Mouse (Mus musculus) thymus, postnatal 0 days (tissue): ENCODE results near the gene Igfn1. TPM values are rescaled to one million over a fixed set of nuclear protein-coding genes. Genes with fewer than 3 reads are reported as not detected.

Experiments used
- DNase-seq: peaks from one replicate; pipeline ENCODE4 v3.0.0-alpha.2; 2015; ENCODE audit warnings: low spot score
- polyA plus RNA-seq: library from polyadenylated mRNA; unstranded; fragments of >200 nt; fragmentation: Nextera tagmentation; extraction: Ambion mirVana; gene quantifications from 2 replicates; pipeline ENCODE4 v1.2.1, GENCODE M21; 2015

Igfn1 gene
- 0.06 and 0.10 TPM in 2 replicates for polyA plus RNA-seq

GRCm38 (mm10) chr1:136006292-136006748 lies at the start of gene Igfn1:
Igfn1 (minus strand) TSS chr1:136006342.
- DNase-seq: no peak

DNA sequence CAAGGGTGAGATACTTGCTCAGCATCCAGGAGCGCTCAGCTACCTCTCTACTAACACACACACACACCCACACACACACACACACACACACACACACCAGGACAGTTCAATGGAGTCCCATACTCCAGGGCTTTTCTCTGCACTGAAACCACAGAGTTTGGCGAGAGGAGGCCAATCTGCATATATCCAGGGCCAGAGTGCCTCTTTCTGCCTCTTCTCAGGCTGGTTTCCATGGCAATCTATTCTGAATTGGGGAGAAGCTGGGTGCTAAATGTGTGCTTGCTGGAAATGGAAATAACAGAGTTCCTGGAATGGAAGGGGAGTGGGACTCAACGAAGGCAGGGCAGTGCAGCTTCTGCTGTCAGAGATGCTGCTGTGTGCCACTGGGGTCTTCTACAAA lies 49.6 kb upstream of the Igfn1 start:
- no peak for DNase-seq

GRCm38 (mm10) chr1:136052547-136052946 lies 46.4 kb upstream of the Igfn1 start, which contains the start of gene Cacna1s:
Cacna1s (plus strand) TSS chr1:136052750.
- no peak for DNase-seq

GRCm38 (mm10) chr1:136051465-136051864 lies 45.3 kb upstream of the Igfn1 start:
- DNase-seq: peak; percentile 23

- DNase-seq: peak; percentile 20
Observed at GRCm38 (mm10) chr1:136051013-136051315, 44.8 kb upstream of the Igfn1 start.

DNA sequence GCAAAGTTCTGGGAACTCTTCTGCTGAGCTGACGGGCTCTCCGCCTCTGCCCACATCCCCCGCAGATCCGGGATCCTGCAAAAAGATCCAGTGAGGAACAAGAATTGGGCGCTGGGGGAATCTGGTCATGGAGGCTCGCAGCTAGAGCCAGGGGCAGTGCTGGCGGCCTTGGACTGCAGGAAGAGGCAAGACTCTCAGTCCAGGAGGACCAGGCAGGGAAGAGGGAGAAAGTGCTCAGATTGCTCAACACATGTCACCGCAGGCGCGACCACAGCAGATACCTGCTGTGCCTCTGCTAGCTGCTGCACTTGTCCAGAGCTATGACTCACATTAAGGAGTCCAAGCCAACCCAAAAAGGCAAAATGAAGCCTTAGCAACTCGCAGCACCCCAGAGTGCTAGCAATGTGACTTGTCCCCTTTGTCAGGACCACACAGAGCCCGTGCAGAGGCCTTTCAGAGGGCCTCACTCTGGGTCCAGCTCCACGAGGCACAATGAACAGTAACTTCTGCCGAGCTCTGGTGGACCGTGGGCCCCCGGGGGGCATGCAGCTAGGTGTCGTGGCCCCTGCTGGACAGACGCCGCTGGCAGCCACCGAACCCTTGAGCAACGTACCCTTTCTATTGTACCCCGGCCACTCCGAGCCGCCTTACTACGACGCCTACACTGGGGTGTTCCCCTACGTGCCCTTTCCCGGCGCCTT lies 44.3 kb upstream of the Igfn1 start, which contains the start of gene Ascl5:
Ascl5 (plus strand) TSS at position 493 of the 701 bp plus-strand sequence.
- no peak for DNase-seq

DNA sequence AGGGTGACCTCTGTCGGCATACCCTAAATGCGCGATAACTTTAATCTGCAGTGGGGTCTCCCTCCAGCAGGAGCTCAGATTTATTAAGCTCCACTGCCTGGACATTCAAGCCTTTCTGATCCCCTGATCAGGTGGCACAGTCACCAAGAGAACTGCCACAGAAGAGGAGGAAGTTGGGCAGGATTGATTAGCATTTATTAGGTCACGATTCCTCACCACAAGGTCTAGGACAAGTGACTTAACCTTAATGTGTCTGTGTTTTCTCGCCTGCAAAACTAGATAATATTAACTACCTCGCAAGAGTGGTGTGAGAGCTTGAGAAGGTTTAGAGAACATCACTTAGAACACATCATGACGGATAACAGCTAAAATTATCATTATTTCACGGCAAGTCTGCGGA lies 41.8 kb upstream of the Igfn1 start:
- DNase-seq: no peak

DNA sequence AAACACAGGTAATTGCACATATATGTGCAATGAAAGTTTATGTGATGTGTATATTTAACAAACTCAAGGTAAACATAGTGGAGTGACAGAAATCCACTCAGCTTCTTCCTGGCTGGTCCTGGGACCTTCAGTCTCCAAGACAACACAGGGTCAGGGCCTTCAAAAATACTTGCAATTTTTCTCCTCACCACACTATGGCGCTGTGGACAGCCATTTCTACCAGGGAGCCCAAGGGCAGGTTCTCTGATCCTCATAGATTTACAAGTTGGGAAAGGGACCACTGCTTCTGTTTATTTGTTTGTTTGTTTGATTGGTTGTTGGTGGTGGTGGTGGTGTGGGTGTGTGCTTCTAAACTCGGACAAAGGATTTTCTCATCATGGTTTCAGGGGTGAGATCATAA lies 41.3 kb upstream of the Igfn1 start:
- peak; percentile 42 for DNase-seq

DNA sequence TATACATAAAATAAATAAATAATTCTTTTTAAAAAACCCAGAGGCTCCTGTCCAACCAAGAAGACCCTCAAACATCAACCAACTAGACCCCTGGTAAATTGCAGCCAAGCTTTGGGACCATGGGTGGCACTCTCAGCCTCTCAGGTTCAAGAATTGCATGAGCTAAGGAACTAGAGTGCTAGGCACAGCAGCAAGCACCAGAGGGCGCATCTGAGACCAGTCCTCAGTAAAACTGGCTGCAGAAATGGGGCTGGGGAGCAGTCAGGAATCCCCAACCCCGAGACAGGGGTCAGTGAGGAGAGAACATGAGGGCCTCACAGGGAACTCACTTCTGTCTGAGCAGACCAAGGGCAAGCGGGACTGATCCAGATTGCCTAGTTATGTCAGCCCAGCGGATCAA lies 39.6 kb upstream of the Igfn1 start:
- DNase-seq: peak; percentile 62

- DNase-seq: no peak
Observed at GRCm38 (mm10) chr1:136040874-136041273, 34.7 kb upstream of the Igfn1 start.

DNA sequence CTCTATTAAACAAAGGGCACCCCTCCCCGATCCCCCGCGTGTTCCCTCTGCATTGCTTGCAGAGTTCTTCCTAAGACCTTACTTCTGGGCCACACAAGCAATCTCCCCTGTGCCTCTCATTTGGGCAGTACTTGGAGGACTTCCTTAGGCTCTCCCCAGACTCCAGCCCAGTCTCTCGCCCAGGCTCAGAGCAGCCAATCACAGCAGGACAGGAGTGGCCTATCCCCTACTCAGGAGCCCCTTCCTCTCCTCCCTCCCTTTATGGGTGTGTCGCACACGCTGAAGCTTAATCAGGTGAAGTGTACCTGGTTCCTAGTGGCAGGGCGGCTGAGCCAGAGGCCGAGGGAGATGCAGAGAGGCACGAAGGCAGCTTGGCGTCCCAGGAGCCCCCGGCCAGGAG lies 34.3 kb upstream of the Igfn1 start:
- DNase-seq: no peak

GRCm38 (mm10) chr1:136038746-136039538 lies 32.8 kb upstream of the Igfn1 start:
- no peak for DNase-seq

- no peak for DNase-seq
Observed at GRCm38 (mm10) chr1:136032961-136033360, 26.8 kb upstream of the Igfn1 start.

DNA sequence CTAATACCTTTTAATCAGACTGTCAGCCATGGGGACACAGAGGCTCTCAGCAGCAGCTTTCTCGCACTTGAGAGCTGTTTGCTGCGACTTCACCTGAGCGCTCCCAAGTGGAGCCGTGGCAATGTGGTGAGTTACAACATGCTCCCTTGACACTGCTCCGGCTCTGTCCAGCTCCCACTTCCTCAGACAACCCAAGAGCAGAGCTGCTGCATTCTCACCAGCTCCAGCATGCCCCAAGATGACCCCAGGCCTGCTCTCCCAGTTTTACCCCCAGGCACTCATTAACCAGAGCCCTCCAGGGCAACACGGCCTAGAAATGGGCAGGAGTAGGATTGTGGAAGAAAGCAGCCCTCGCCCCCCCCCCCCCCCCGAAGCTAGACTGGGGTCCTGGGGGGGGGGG lies 25.6 kb upstream of the Igfn1 start:
- DNase-seq: no peak

GRCm38 (mm10) chr1:136030201-136030600 lies 24.1 kb upstream of the Igfn1 start:
- no peak for DNase-seq

DNA sequence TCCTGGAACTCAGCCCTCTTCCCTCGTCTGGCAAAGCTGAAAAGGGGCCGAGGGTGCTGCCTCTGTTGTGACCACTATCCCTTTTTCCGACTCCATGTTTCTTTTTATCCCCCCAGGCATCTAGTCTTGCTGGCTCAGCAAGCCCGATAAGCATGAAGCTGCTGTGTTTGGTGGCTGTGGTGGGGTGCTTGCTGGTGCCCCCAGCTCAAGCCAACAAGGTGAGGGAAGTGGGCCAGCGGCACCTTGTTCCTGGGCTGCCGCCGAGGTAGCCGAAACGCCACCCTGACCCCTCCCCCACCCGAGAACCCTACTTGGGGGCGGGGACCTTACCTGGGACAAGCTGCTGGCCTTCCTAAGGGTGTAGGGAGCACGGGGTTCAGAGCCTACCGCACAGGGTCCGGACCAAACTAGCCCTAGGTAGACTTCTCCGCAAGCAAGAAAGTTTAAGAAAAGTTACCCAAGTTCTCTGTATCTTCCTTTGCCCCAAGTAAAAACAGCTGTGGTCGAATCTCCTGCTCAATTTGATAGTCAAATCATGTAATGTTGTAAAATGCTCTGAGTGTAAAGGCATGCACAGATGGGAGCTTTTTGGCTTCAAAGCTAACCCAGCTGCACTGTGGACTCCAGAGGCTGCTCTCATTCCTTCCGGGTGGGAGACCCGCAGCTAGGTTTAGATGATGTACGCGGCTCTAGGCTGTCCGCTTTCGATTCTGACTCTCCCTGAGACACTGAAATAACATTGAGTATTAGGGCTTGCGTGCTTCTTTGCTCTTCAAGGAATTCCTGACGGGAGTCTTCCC lies 12.4 kb upstream of the Igfn1 start:
- peak; percentile 41 for DNase-seq

DNA sequence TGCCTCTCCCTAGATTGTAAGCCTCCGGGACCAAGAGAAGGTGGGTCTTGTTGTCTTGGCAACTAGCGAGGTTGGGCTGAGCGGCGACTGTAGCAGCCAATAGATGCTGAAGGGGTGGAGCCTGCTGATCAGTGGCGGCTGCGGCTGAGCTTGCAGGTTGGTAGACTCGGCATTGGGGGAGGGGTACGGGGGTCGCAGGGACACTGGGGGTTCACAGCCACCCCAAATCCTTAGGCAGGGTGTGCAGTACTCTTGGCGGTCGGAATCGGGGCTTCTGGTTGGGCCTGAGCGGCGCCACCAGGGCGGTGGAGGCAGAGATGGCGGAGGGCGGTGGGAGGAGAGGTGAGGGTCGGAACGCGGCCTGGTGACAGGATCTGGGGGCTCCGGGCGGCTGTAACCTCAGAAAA lies 11.8 kb upstream of the Igfn1 start:
- peak; percentile 91 for DNase-seq

GRCm38 (mm10) chr1:136017307-136017706 lies 11.2 kb upstream of the Igfn1 start:
- DNase-seq: no peak

GRCm38 (mm10) chr1:136014796-136015502 lies 8.8 kb upstream of the Igfn1 start:
- no peak for DNase-seq

GRCm38 (mm10) chr1:136013513-136013912 lies 7.4 kb upstream of the Igfn1 start:
- DNase-seq: no peak

DNA sequence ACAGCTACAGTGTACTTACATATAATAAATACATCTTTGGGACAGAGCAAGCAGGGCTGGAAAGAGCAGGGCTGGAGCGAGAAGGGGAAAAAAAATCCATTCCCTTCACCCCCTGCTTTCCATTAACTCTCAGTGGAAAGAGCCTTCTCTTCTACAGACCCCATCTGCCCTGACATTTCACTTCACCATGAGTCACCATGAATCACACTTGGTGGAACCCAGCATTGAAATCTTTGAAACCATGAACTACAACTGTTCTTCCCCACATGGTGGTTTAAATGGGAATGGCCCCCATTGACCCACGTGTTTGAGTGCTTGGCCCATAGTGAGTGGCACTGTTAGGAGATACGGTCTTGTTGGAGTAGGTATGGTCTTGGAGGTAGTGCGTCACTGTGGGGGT lies 4.1 kb upstream of the Igfn1 start:
- no peak for DNase-seq
